Mouse (Mus musculus): ENCODE results near the gene Aldob.

GRCm38 (mm10) chr4:49597183-49598100 lies 48.1 kb upstream of the Aldob start, which contains the start of gene Tmem246:
- peak; percentile 33; the same call in 1 of the 2 replicates for TF ChIP-seq CTCF (IDR thresholded peaks at IDR 0.05; ENCODE audit: low read depth)
- TF ChIP-seq EP300 (optimal IDR thresholded peaks at IDR 0.05): no peak

Measured in stomach, postnatal 0 days (tissue).